Mouse (Mus musculus) embryonic facial prominence, embryonic 11.5 days (tissue): Measurements from ENCODE around the gene Tnnt3. TPM values are rescaled to one million over a fixed set of nuclear protein-coding genes. Genes with fewer than 3 reads are reported as not detected.

Source experiments
- ATAC-seq: fragments of 200-750 bp; cut with Nextera tagmentation; replicated peaks from 2 replicates; pipeline ENCODE4 v1.8.0; 2017; ENCODE audit warnings: low read depth; ENCODE audit not compliant: insufficient number of reproducible peaks, low FRiP score, low TSS enrichment
- DNase-seq: peaks from one replicate; pipeline ENCODE4 v3.0.0-alpha.2; 2015; ENCODE audit warnings: low spot score
- H3K27ac ChIP-seq: fragments of 300-500 bp; sonication (generic); replicated peaks from 2 replicates; pipeline ENCODE4 v1.5.1; 2014; ENCODE audit warnings: mild to moderate bottlenecking, low read depth, low read length, control low read depth
- H3K27me3 ChIP-seq: fragments of 300-500 bp; sonication (generic); 2 replicates; pipeline ENCODE4 v1.6.1; 2014; ENCODE audit warnings: mild to moderate bottlenecking, low read length, moderate library complexity, mixed read lengths; ENCODE audit not compliant: control insufficient read depth, insufficient read depth
- H3K36me3 ChIP-seq: fragments of 300-500 bp; sonication (generic); replicated peaks from 2 replicates; pipeline ENCODE4 v1.6.1; 2014; ENCODE audit warnings: low read depth, mild to moderate bottlenecking, low read length, moderate library complexity, mixed read lengths; ENCODE audit not compliant: control insufficient read depth, insufficient read depth
- H3K4me1 ChIP-seq: fragments of 300-500 bp; sonication (generic); 2 replicates; pipeline ENCODE4 v1.6.1; 2014; ENCODE audit warnings: low read length, mixed read lengths; ENCODE audit not compliant: control insufficient read depth, insufficient read depth
- H3K4me2 ChIP-seq: fragments of 300-500 bp; sonication (generic); 2 replicates; pipeline ENCODE4 v1.6.1; 2014; ENCODE audit warnings: low read depth, mild to moderate bottlenecking, control low read depth, low read length, moderate library complexity
- H3K4me3 ChIP-seq: fragments of 300-500 bp; sonication (generic); 2 replicates; pipeline ENCODE4 v1.5.1; 2014; ENCODE audit warnings: low read depth, low read length, control low read depth
- H3K9ac ChIP-seq: fragments of 300-500 bp; sonication (generic); replicated peaks from 2 replicates; pipeline ENCODE4 v1.6.1; 2014; ENCODE audit warnings: mild to moderate bottlenecking, control low read depth, low read length
- H3K9me3 ChIP-seq: fragments of 300-500 bp; sonication (generic); replicated peaks from 2 replicates; pipeline ENCODE4 v1.6.1; 2016; ENCODE audit warnings: mild to moderate bottlenecking, low read length, inconsistent platforms, mixed read lengths; ENCODE audit not compliant: control insufficient read depth
- WGBS: fragments of 180-500 bp; shearing (Covaris S2); extraction: QIAGEN DNeasy Blood & Tissue Kit; methylation state at CpG from one replicate; pipeline ENCODE4 v1.1.7; 2014; 5-methylcytosine and 5-hydroxymethylcytosine counted together
- polyA plus RNA-seq: library from polyadenylated mRNA; unstranded; fragments of >200 nt; fragmentation: Nextera tagmentation; extraction: Ambion mirVana; gene quantifications from 2 replicates; pipeline ENCODE4 v1.2.1, GENCODE M21; 2014

The Tnnt3 gene
- polyA plus RNA-seq, 1 experiment from 2014 or later, result 2.8 TPM

DNA sequence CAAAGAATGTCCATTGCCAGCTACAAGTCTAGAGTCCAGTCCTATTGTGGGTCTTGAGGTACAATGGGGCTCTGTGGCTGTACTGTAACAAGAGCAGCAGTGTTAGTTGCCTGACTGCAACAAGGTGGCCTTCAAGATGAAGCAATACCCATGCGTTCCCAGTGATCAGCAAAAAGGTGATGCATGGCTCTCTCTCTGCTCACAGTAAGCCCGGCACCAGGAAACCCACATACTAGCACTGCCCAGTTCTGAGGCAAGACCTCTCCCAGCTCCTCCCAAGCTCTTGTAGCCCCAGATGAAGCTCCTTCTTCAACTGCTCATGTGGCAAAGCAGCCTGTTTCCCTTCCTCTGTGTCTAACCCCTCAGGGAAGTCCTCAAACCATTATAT, 57.4 kb downstream of the Tnnt3 start:
- no peaks in the 10 kb centered on the region for H3K27me3 ChIP-seq
- no peak for ATAC-seq

DNA sequence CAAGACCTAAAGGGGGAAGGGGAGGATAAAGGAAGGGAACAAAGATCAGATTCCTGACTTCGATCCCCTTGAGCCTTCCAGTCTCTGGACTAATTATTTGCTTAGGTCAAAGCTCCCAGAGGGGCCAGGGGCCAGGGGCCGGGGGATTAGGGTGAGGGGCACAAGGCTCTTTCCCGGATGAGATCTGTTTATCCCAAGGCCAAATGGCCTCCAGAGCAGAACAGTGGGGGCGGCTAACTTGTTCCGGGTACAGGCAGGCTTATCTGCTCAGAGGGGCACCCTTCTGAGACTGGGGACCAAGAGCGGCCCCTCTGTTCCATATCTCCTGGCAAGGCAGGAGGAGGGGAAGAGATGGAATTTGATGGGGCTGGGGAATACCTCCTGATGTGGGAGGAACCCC, 59.1 kb downstream of the Tnnt3 start:
- Histone ChIP-seq H3K4me2 (no peak overlapping the region), H3K36me3 (no peaks in the 10 kb centered on the region), H3K9ac (no peak overlapping the region), H3K4me3 (no peak overlapping the region), H3K27me3 (no peaks in the 10 kb centered on the region), H3K4me1 (peaks cover 39% of the 10 kb centered on the region), H3K9me3 (no peaks in the 10 kb centered on the region), H3K27ac (peak overlapping the region; percentile 3; the same call in 1 of the 2 replicates)
- WGBS, result 25% methylated on average over 6 of the region's 6 CpGs
- DNase-seq (no peak), ATAC-seq (no peak)

More for the DNA sequence above, 57.4 kb downstream of the Tnnt3 start:
- H3K4me2 ChIP-seq, result no peak overlapping the region
- H3K9ac ChIP-seq, result no peak overlapping the region
- H3K27ac ChIP-seq, result no peak overlapping the region
- H3K9me3 ChIP-seq, result no peaks in the 10 kb centered on the region
- DNase-seq, result no peak
- H3K36me3 ChIP-seq, result no peaks in the 10 kb centered on the region
- 98% methylated on average over 2 of the region's 2 CpGs for WGBS
- H3K4me3 ChIP-seq, result no peak overlapping the region
- peaks cover 32% of the 10 kb centered on the region for H3K4me1 ChIP-seq

DNA sequence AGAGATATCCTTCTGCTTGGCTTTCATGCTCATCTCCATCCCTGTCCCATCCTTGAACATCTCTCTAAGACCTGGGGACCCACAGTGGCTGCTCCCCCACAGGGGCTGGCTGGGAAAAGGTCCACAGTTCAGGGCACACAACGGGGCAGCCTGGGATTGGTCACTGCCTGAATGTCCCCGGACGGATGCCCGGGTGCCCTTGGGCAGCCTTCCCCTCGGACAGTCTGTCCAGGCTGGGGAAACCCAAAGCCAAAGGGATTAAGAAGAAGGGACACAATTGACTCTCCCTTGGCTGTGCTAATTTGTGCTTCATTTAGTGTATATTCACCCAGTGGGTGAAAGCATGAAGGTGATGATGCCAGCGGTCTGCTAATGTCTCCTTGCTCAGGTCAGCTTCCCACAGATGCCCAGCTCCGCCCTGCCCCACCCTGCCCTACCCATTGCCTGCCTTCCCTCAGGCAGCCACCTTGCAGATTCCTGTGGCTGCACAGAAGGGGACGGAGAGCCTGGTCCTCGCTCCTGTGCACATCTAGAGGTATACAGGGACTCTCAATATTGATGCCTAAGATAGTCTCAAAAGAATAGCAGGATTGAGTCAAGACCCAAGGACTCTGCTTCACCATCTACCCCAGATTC, 60.0 kb downstream of the Tnnt3 start:
- Histone ChIP-seq H3K9me3 (no peaks in the 10 kb centered on the region), H3K4me2 (no peak overlapping the region), H3K27ac (no peak overlapping the region; the same call in 1 of the 2 replicates), H3K9ac (no peak overlapping the region), H3K4me1 (peaks cover 38% of the 10 kb centered on the region), H3K4me3 (no peak overlapping the region), H3K27me3 (no peaks in the 10 kb centered on the region), H3K36me3 (no peaks in the 10 kb centered on the region)
- no peak for ATAC-seq
- no peak for DNase-seq
- 96% methylated on average over 9 of the region's 9 CpGs for WGBS

DNA sequence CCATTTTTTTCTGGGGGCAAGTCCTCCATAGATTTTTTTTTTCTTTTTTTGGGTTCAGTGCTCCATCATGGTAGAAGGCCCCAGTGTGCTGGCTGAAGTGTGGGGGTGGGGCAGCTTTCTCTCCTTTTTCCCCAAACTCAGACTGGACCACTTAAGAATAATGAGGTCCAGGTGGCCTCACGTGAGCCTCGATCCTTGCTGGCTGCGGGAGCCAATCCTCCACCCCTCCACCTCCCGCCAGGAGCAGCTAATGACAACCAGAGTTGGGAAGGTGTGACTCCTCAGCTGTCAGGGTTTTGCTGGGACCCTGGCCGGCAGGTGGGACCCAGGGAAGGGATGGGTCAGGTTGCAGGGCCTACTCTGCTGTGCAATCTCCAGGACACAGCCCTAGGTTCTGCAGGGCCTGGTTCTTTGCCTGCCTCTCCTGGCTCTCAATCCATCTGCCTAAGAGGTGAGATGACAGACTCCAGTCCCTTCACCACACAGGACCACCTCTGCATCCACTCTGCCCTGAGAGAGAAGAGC, 61.1 kb downstream of the Tnnt3 start:
- no peaks in the 10 kb centered on the region for H3K27me3 ChIP-seq
- H3K9me3 ChIP-seq, result no peaks in the 10 kb centered on the region
- no peaks in the 10 kb centered on the region for H3K36me3 ChIP-seq
- H3K4me2 ChIP-seq, result no peak overlapping the region
- 9% methylated on average over 5 of the region's 5 CpGs for WGBS
- no peak overlapping the region for H3K4me3 ChIP-seq
- DNase-seq, result peak; percentile 88
- H3K4me1 ChIP-seq, result peaks cover 28% of the 10 kb centered on the region
- H3K9ac ChIP-seq, result no peak overlapping the region
- 0 out of 2 replicates have a peak, but pooled peaks have one; percentile 45 for ATAC-seq
- peak overlapping the region; percentile 73 for H3K27ac ChIP-seq

DNA sequence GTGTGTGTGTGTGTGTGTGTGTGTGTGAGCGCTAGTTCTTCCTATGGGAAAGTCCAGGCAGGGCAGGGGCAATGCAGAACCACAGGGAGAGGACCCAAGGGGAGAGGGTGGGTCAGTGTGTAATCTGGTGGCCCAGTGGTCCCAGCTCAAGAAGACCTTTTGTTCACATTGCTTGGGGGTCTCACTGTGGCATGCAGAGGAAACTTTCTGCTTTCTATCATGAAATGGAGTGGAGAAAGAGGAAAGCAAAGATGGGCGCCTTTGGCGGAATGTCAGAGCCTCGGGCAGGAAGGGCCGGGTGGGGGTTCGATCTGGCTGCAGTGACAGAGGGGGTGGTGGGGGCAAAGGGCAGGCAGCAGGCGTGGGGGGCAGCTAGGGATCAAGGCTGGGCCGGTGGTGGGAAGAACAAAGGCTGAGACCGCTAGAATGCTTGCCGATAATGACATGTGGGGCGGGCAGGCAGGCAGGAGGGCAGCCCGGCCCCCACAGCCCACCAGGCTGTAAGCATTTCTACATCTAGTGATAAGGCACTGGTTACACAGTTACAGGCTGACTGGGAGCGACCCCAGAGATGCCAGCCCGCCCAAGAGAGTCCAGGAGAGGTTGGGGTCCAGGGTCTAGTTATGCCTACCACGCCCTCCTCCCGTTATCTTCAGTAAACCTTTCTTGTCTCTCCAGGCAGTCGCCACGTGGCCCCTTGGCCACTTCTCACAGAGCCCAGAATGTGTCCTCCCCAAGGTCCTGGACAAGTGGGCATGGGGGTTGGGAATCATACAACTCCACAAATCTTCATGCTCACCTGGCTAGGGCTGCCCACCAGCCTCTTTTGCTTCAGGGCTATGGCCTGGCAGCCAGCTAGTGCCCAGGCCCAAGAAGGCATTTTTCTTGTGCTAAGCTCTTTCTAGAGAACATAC, 62.6 kb downstream of the Tnnt3 start:
- 21% methylated on average over 18 of the region's 18 CpGs for WGBS
- Histone ChIP-seq H3K9ac (peak overlapping the region; percentile 48), H3K4me2 (no peak overlapping the region), H3K9me3 (no peaks in the 10 kb centered on the region), H3K27ac (peak overlapping the region; percentile 73), H3K4me1 (peaks cover 24% of the 10 kb centered on the region), H3K4me3 (no peak overlapping the region), H3K27me3 (no peaks in the 10 kb centered on the region), H3K36me3 (no peaks in the 10 kb centered on the region)
- ATAC-seq (no peak), DNase-seq (no peak)

DNA sequence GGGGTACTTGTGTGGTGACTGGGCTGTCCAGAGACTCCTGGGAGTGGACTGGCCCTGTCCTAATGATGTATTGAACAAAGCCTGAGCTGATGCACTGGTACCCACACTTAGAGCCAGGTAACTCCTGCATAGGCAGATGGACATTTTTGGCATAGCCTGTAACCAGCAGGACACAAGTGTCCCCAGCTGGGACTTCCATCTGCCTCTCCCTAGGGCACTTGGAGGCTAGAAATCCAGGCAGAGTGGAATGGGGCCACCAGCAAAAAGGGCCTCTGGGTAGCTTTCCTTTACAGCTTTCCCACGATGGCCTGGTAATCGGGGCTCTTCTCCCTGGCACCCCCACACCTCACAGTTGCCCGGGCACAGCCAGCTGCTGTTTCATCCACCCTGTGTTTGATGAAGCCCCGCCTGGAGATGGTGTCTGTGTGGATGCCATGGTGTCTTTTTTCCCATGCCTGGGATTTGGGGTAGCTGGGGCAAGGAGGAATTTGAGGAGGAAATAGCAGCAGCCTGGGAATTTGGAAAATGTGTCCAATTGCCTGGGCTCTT, 63.3 kb downstream of the Tnnt3 start:
- Histone ChIP-seq H3K4me2 (no peak overlapping the region), H3K4me1 (peaks cover 24% of the 10 kb centered on the region), H3K27ac (no peak overlapping the region; the same call in 1 of the 2 replicates), H3K36me3 (no peaks in the 10 kb centered on the region), H3K27me3 (no peaks in the 10 kb centered on the region), H3K9ac (no peak overlapping the region), H3K4me3 (no peak overlapping the region), H3K9me3 (no peaks in the 10 kb centered on the region)
- 63% methylated on average over 4 of the region's 4 CpGs for WGBS
- DNase-seq (no peak), ATAC-seq (no peak)

DNA sequence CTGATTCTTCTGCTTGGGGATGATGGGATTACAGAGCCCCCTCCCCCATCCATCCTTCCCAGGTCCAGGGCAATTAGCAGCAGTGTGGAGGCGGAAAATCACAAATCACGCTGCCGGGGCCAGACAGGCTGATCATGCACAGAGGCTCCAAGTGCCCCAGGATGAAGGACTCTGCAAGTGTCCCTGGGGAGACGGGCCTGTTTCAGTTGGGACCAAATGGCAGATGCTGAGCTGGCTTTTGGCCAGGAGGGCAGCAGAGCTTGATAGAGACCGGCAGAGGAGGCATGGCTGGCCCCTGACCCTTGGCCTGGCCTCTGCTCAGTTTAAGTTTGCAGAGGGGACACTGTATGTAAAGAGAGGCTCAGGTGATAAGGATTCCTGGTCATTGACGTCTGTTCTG, 64.5 kb downstream of the Tnnt3 start:
- H3K4me2 ChIP-seq, result no peak overlapping the region
- no peaks in the 10 kb centered on the region for H3K27me3 ChIP-seq
- no peak for ATAC-seq
- DNase-seq, result no peak
- H3K4me3 ChIP-seq, result no peak overlapping the region
- 15% methylated on average over 6 of the region's 6 CpGs for WGBS
- peaks cover 21% of the 10 kb centered on the region for H3K4me1 ChIP-seq
- H3K36me3 ChIP-seq, result no peaks in the 10 kb centered on the region
- no peak overlapping the region for H3K27ac ChIP-seq
- no peak overlapping the region for H3K9ac ChIP-seq
- no peaks in the 10 kb centered on the region for H3K9me3 ChIP-seq
